Mouse (Mus musculus) MEL (cell line): ENCODE results near the gene 6430548M08Rik.

ENCODE experiments used
- CTCF ChIP-seq, 3 experiments: IDR thresholded peaks in 2 of 3; conservative IDR thresholded peaks in 1 of 3; 2 replicates each; pipeline ENCODE4 v1.5.1; 2011 to 2012; ENCODE audit warnings: low read length in 3 of 3, low read depth in 2 of 3, mild to moderate bottlenecking in 2 of 3, improper control_type of control experiment in 1 of 3, inconsistent platforms in 1 of 3, mixed read lengths in 1 of 3, moderate library complexity in 1 of 3; ENCODE audit not compliant: control insufficient read depth in 1 of 3, insufficient read depth in 1 of 3, poor library complexity in 1 of 3, severe bottlenecking in 1 of 3
- E2F4 ChIP-seq: IDR thresholded peaks from 2 replicates; pipeline ENCODE4 v1.6.1; 2011; ENCODE audit warnings: low read depth, low read length, improper control_type of control experiment, borderline replicate concordance
- EP300 ChIP-seq, 2 experiments: IDR thresholded peaks; 2 replicates each; pipeline ENCODE4 v1.6.1; 2011; ENCODE audit warnings: improper control_type of control experiment in 2 of 2, low read length in 2 of 2, low read depth in 1 of 2, mild to moderate bottlenecking in 1 of 2
- POLR2A ChIP-seq, 2 experiments: IDR thresholded peaks; 2 replicates each; pipeline ENCODE4 v1.6.1; 2011 to 2012; ENCODE audit warnings: low read length in 2 of 2, mild to moderate bottlenecking in 2 of 2, control low read depth in 1 of 2, improper control_type of control experiment in 1 of 2, low read depth in 1 of 2, moderate library complexity in 1 of 2; ENCODE audit not compliant: control insufficient read depth in 1 of 2, insufficient read depth in 1 of 2, poor library complexity in 1 of 2
- RAD21 ChIP-seq: IDR thresholded peaks from 2 replicates; pipeline ENCODE4 v1.6.1; 2011; ENCODE audit warnings: mild to moderate bottlenecking, low read depth, low read length, improper control_type of control experiment
- RCOR1 ChIP-seq: IDR thresholded peaks from 2 replicates; pipeline ENCODE4 v1.6.1; 2012; ENCODE audit warnings: low read depth, mild to moderate bottlenecking, inconsistent platforms, low read length, improper control_type of control experiment
- SIN3A ChIP-seq: IDR thresholded peaks from 2 replicates; pipeline ENCODE4 v1.6.1; 2012; ENCODE audit warnings: low read length, improper control_type of control experiment, inconsistent platforms
- TAL1 ChIP-seq: IDR thresholded peaks from 2 replicates; pipeline ENCODE4 v1.6.1; 2012; ENCODE audit warnings: mild to moderate bottlenecking, inconsistent platforms, low read length, moderate library complexity, mixed read lengths
- TBP ChIP-seq: IDR thresholded peaks from 2 replicates; pipeline ENCODE4 v1.8.0; 2011; ENCODE audit warnings: low read depth, low read length, improper control_type of control experiment
- UBTF ChIP-seq: IDR thresholded peaks from 2 replicates; pipeline ENCODE4 v1.6.1; 2012; ENCODE audit warnings: low read depth, mild to moderate bottlenecking, inconsistent platforms, low read length, improper control_type of control experiment, moderate library complexity, borderline replicate concordance; ENCODE audit not compliant: insufficient read depth
- USF2 ChIP-seq, 2 experiments: IDR thresholded peaks; 2 replicates each; pipeline ENCODE4 v1.6.1; 2011 to 2012; ENCODE audit warnings: improper control_type of control experiment in 2 of 2, low read length in 2 of 2, borderline replicate concordance in 1 of 2, inconsistent platforms in 1 of 2, low read depth in 1 of 2, mild to moderate bottlenecking in 1 of 2; ENCODE audit not compliant: insufficient read depth in 1 of 2

- TF ChIP-seq UBTF = no peak
- no peak for TF ChIP-seq USF2 (IDR thresholded peaks at IDR 0.05; ENCODE audit: borderline replicate concordance in 1 of 2, insufficient read depth in 1 of 2, low read depth in 1 of 2, low read length in 2 of 2)
- no peak for TF ChIP-seq EP300 (IDR thresholded peaks at IDR 0.05; ENCODE audit: low read depth in 1 of 2, low read length in 2 of 2)
- TF ChIP-seq TAL1 = no peak
- no peak for TF ChIP-seq TBP
- no peak for TF ChIP-seq CTCF (IDR thresholded peaks at IDR 0.05 in 2 of 3, conservative IDR thresholded peaks at IDR 0.05 in 1 of 3; ENCODE audit: control insufficient read depth in 1 of 3, insufficient read depth in 1 of 3, low read depth in 2 of 3, low read length in 3 of 3, poor library complexity in 1 of 3, severe bottlenecking in 1 of 3)
- TF ChIP-seq RCOR1 = no peak
- no peak for TF ChIP-seq POLR2A (IDR thresholded peaks at IDR 0.05; ENCODE audit: control insufficient read depth in 1 of 2, insufficient read depth in 1 of 2, low read depth in 1 of 2, low read length in 2 of 2, poor library complexity in 1 of 2)
- TF ChIP-seq SIN3A = no peak
- no peak for TF ChIP-seq E2F4
- no peak for TF ChIP-seq RAD21
Observed at GRCm38 (mm10) chr8:120192118-120192517, 78.2 kb downstream of the 6430548M08Rik start.
